Mouse (Mus musculus) bone marrow, adult 2 months (tissue): ENCODE data around the gene Slc38a7. TPM values are rescaled to one million over a fixed set of nuclear protein-coding genes. Genes with fewer than 3 reads are reported as not detected.
A peak's percentile ranks its signal among the peaks of the same experiment; 100 is the strongest.
"Not testable (repeated sequence)": the region's sequence is repeated elsewhere in the genome, so short reads cannot be mapped to it uniquely, and the experiment has no call there.

Source experiments
- H3K27ac ChIP-seq: fragments of 200-500 bp; 2 replicates; pipeline ENCODE4 v1.5.1; 2012; ENCODE audit warnings: low read depth, mild to moderate bottlenecking, control low read depth, inconsistent platforms, low read length; ENCODE audit not compliant: control insufficient read depth, poor library complexity, insufficient read depth
- H3K4me1 ChIP-seq: fragments of 200-500 bp; 2 replicates; pipeline ENCODE4 v1.6.1; 2011; ENCODE audit warnings: low read length; ENCODE audit not compliant: control insufficient read depth, insufficient read depth
- H3K4me3 ChIP-seq: fragments of 200-500 bp; replicated peaks from 2 replicates; pipeline ENCODE3; 2011; ENCODE audit warnings: mild to moderate bottlenecking, low read depth, low read length, control low read depth; ENCODE audit not compliant: control insufficient read depth
- CTCF ChIP-seq: fragments of 200-500 bp; IDR thresholded peaks from 2 replicates; pipeline ENCODE4 v1.5.1; 2011; ENCODE audit warnings: low read length, control low read depth; ENCODE audit not compliant: control insufficient read depth, insufficient read depth
- POLR2A ChIP-seq: fragments of 200-500 bp; IDR thresholded peaks from 2 replicates; pipeline ENCODE4 v1.6.1; 2011; ENCODE audit warnings: low read depth, mild to moderate bottlenecking, control low read depth, low read length, borderline replicate concordance; ENCODE audit not compliant: control insufficient read depth
- WGBS: fragments of 180-500 bp; shearing (Covaris S2); methylation state at CpG from one replicate; pipeline ENCODE4 v1.1.7; 2018; 5-methylcytosine and 5-hydroxymethylcytosine counted together
- polyA plus RNA-seq: library from polyadenylated mRNA; stranded (reverse); fragments of >200 nt; gene quantifications from 2 replicates; pipeline ENCODE4 v1.2.4, GENCODE M21; 2011; ENCODE audit warnings: low replicate concordance; ENCODE audit not compliant: missing spikeins, insufficient read depth, insufficient read length

Gene Slc38a7
- polyA plus RNA-seq, 1 experiment: 3.0 TPM

GRCm38 (mm10) chr8:95839289-95839688 lies 14.1 kb downstream of the Slc38a7 start:
- TF ChIP-seq POLR2A (no peak), CTCF (no peak)
- H3K27ac ChIP-seq: no peak overlapping the region
- no peak overlapping the region for H3K4me3 ChIP-seq
- WGBS: 93% methylated on average over 4 of the region's 4 CpGs
- H3K4me1 ChIP-seq: no peaks in the 10 kb centered on the region

GRCm38 (mm10) chr8:95837266-95837665 lies 16.1 kb downstream of the Slc38a7 start:
- Histone ChIP-seq H3K27ac (no peak overlapping the region), H3K4me1 (no peaks in the 10 kb centered on the region; the same call in 1 of the 2 replicates), H3K4me3 (no peak overlapping the region)
- TF ChIP-seq CTCF (no peak), POLR2A (no peak)
- WGBS: 84% methylated on average over 10 of the region's 10 CpGs

- TF ChIP-seq POLR2A (no peak), CTCF (no peak)
- Histone ChIP-seq H3K27ac (no peak overlapping the region), H3K4me1 (no peaks in the 10 kb centered on the region; the same call in 1 of the 2 replicates), H3K4me3 (no peak overlapping the region)
- WGBS: 75% methylated on average over 4 of the region's 4 CpGs
Observed at GRCm38 (mm10) chr8:95835891-95836290, 17.4 kb downstream of the Slc38a7 start.

GRCm38 (mm10) chr8:95833435-95833984 lies 19.8 kb downstream of the Slc38a7 start:
- Histone ChIP-seq H3K4me3 (peak overlapping the region; percentile 21), H3K27ac (no peak overlapping the region), H3K4me1 (no peaks in the 10 kb centered on the region; the same call in 1 of the 2 replicates)
- TF ChIP-seq CTCF: no peak
- no peak for TF ChIP-seq POLR2A
- WGBS: 8% methylated on average over 16 of the region's 16 CpGs

GRCm38 (mm10) chr8:95832603-95833434 lies 20.5 kb downstream of the Slc38a7 start:
- no peaks in the 10 kb centered on the region; the same call in 1 of the 2 replicates for H3K4me1 ChIP-seq
- H3K4me3 ChIP-seq: no peak overlapping the region
- 18% methylated on average over 16 of the region's 16 CpGs for WGBS
- no peak for TF ChIP-seq POLR2A
- peak; percentile 67 for TF ChIP-seq CTCF
- no peak overlapping the region for H3K27ac ChIP-seq

GRCm38 (mm10) chr8:95830144-95830543 lies 23.2 kb downstream of the Slc38a7 start:
- no peaks in the 10 kb centered on the region; the same call in 1 of the 2 replicates for H3K4me1 ChIP-seq
- H3K4me3 ChIP-seq: no peak overlapping the region
- TF ChIP-seq POLR2A: no peak
- no peak for TF ChIP-seq CTCF
- 75% methylated on average over 3 of the region's 3 CpGs for WGBS
- H3K27ac ChIP-seq: no peak overlapping the region

- H3K4me1 ChIP-seq: not testable (repeated sequence)
- WGBS: 87% methylated on average over 25 of the region's 25 CpGs
Observed at GRCm38 (mm10) chr8:95825162-95825561, 28.2 kb downstream of the Slc38a7 start, which contains the start of gene Sap18b. TSS of gene Sap18b (plus strand) at chr8:95825346.

GRCm38 (mm10) chr8:95822699-95823098 lies 30.6 kb downstream of the Slc38a7 start:
- Histone ChIP-seq H3K4me1 (no peaks in the 10 kb centered on the region), H3K4me3 (no peak overlapping the region), H3K27ac (no peak overlapping the region)
- no peak for TF ChIP-seq POLR2A
- no peak for TF ChIP-seq CTCF
- 68% methylated on average over 3 of the region's 3 CpGs for WGBS

More at GRCm38 (mm10) chr8:95825162-95825561, 28.2 kb downstream of the Slc38a7 start, which contains the start of gene Sap18b:
- not testable (repeated sequence) for H3K4me3 ChIP-seq, H3K27ac ChIP-seq
